Mouse (Mus musculus) layer of hippocampus, postnatal 14 days (tissue): ENCODE results near the gene Nkiras1. TPM values are rescaled to one million over a fixed set of nuclear protein-coding genes. Genes with fewer than 3 reads are reported as not detected.
"Not testable (repeated sequence)": the region's sequence is repeated elsewhere in the genome, so short reads cannot be mapped to it uniquely, and the experiment has no call there.

Experiments
- DNase-seq, 2 experiments: peaks; one replicate each; pipeline ENCODE4 v3.0.0; 2021 to 2022; ENCODE audit warnings: low spot score in 2 of 2, mixed read lengths in 1 of 2
- long read RNA-seq, 2 experiments: library from polyadenylated mRNA; stranded (forward); transcript quantifications; one replicate each; pipeline ENCODE4 v2.0.0; 2021
- total RNA-seq, 2 experiments: library from RNA; stranded (reverse); gene quantifications; 2 replicates each; pipeline ENCODE4 v1.2.3; 2021

The Nkiras1 gene
- 10 to 100 TPM; 79.7 to 82.3 TPM for total RNA-seq
- long read RNA-seq, experiment 1, full-length matches to known transcripts, result 76 of 82 reads
- long read RNA-seq, experiment 1, partial matches to known transcripts, result 0 of 82 reads
- long read RNA-seq, experiment 1, other reads (novel, unspliced or antisense), result 6 of 82 reads
- long read RNA-seq, experiment 2, full-length matches to known transcripts, result 144 of 156 reads
- long read RNA-seq, experiment 2, partial matches to known transcripts, result 1 of 156 reads
- long read RNA-seq, experiment 2, other reads (novel, unspliced or antisense), result 11 of 156 reads

- DNase-seq, result peak; percentile 96 to 99
These were observed at the start of gene Nkiras1, which contains the start of gene Rpl15 for GRCm38 (mm10) chr14:18270529-18271441. Nkiras1 (plus strand) TSS chr14:18271136. Rpl15 (minus strand) TSS chr14:18271391.

- DNase-seq, result no peak
These were observed 49.0 kb upstream of the Nkiras1 start for GRCm38 (mm10) chr14:18221977-18222376.

- DNase-seq, result not testable (repeated sequence)
These were observed 45.5 kb upstream of the Nkiras1 start for GRCm38 (mm10) chr14:18225431-18225830.

- DNase-seq, result not testable (repeated sequence)
These were observed 44.8 kb upstream of the Nkiras1 start for GRCm38 (mm10) chr14:18226181-18226580.

- DNase-seq, result not testable (repeated sequence)
These were observed 41.2 kb upstream of the Nkiras1 start for GRCm38 (mm10) chr14:18229751-18230150.

GRCm38 (mm10) chr14:18231866-18232265 lies 39.1 kb upstream of the Nkiras1 start:
- DNase-seq, result not testable (repeated sequence)

GRCm38 (mm10) chr14:18233076-18233475 lies 37.9 kb upstream of the Nkiras1 start:
- no peak for DNase-seq

- DNase-seq, result no peak
These were observed 36.7 kb upstream of the Nkiras1 start for GRCm38 (mm10) chr14:18233981-18234960.

- DNase-seq, result not testable (repeated sequence)
These were observed 34.3 kb upstream of the Nkiras1 start for GRCm38 (mm10) chr14:18236496-18237235.

GRCm38 (mm10) chr14:18237381-18237780 lies 33.6 kb upstream of the Nkiras1 start:
- no peak for DNase-seq

GRCm38 (mm10) chr14:18238131-18238749 lies 32.7 kb upstream of the Nkiras1 start:
- peak; percentile 98 to 99 for DNase-seq

- peak; percentile 96 to 98 for DNase-seq
These were observed 31.9 kb upstream of the Nkiras1 start, which contains the start of gene Nr1d2 for GRCm38 (mm10) chr14:18238750-18239731. Nr1d2 (minus strand) TSS chr14:18239127.

- no peak for DNase-seq
These were observed 30.8 kb upstream of the Nkiras1 start for GRCm38 (mm10) chr14:18240132-18240531.

- DNase-seq, result no peak
These were observed 29.1 kb upstream of the Nkiras1 start for GRCm38 (mm10) chr14:18241786-18242185.

- no peak for DNase-seq
These were observed 28.3 kb upstream of the Nkiras1 start for GRCm38 (mm10) chr14:18242638-18243130.

- DNase-seq, result no peak
These were observed 9.7 kb upstream of the Nkiras1 start for GRCm38 (mm10) chr14:18261203-18261602.

GRCm38 (mm10) chr14:18263427-18263826 lies 7.5 kb upstream of the Nkiras1 start:
- peak in 1 of 2 experiments; percentile 44 for DNase-seq

- not testable (repeated sequence) for DNase-seq
These were observed 898 bp upstream of the Nkiras1 start for GRCm38 (mm10) chr14:18269947-18270528.
